Mouse (Mus musculus) testis, adult 2 months (tissue): ENCODE results near the gene Akap13.

Experiments
- CTCF ChIP-seq: fragments of 200-500 bp; IDR thresholded peaks from 2 replicates; pipeline ENCODE4 v1.5.1; 2012; ENCODE audit warnings: low read depth, mild to moderate bottlenecking, inconsistent platforms, low read length, moderate library complexity; ENCODE audit not compliant: control insufficient read depth, insufficient read depth, insufficient replicate concordance
- POLR2A ChIP-seq: fragments of 200-500 bp; IDR thresholded peaks from 2 replicates; pipeline ENCODE4 v1.6.1; 2012; ENCODE audit warnings: low read depth, mild to moderate bottlenecking, inconsistent platforms, low read length, moderate library complexity; ENCODE audit not compliant: control insufficient read depth

GRCm38 (mm10) chr7:75538513-75538912 lies 83.2 kb downstream of the Akap13 start:
- TF ChIP-seq CTCF (no peak), POLR2A (no peak)
